11 mouse cellular contexts compared by ENCODE assay signal in the genomic region with DNA sequence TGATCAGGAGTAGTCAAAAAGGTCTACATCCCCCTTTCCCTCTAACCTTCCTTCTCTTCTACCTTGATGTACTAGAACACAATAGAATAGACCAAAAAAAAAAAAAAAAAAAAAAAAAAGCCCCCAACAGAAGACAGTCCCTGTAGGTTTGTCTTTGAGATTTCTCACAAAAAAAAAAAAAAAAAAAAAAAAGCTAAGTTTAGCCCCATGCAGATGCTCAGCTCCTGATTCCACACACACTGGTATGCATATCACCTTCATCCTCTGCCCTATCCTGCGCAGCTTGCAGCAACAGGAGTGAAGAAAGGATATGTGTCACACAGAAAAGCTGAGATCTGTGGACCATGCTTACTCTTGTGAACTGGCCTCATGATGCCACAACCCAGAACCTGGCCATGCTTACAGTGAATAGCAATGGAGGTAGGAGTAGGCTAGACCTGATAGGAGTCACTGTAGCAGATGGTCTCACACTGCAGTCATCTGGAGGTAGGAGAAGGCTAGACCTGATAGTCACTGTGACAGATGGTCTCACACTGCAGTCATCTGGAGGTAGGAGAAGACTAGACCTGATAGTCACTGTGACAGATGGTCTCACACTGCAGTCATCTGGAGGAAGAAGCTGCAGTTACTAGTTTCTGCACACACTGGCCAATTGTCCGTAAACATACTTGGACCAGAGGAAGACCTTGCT. TPM values are rescaled to one million over a fixed set of nuclear protein-coding genes. Genes with fewer than 3 reads are reported as not detected.
DNase-seq lines count a peak whose midpoint lies in the region; ATAC-seq lines count a peak whose summit lies in the region.
"Had no signal": no experiment of that assay in that cellular context is flagged by ENCODE, and none has a peak within 500 bp of the region (broad histone marks: within the 10 kb centered on the region; RNA-seq: fewer than 3 reads in every experiment).

No protein-coding gene starts in this region.

- no peak overlapping the region; the same call in 1 of the 2 replicates for H3K27ac ChIP-seq in forebrain, embryonic 10.5 days
- H3K27ac ChIP-seq in forebrain, embryonic 12.5 days = no peak overlapping the region
- no peak overlapping the region for H3K27ac ChIP-seq in midbrain, embryonic 12.5 days (replicated peaks)
- no peak overlapping the region for H3K27ac ChIP-seq in midbrain, embryonic 10.5 days (replicated peaks)
- peak overlapping the region; percentile 99; the same call in 1 of the 2 replicates for H3K27ac ChIP-seq in forebrain, embryonic 15.5 days (replicated peaks)

- peaks cover 5% of the 10 kb centered on the region; the same call in 1 of the 2 replicates for H3K9me3 ChIP-seq in forebrain, embryonic 10.5 days
- H3K9me3 ChIP-seq in forebrain, embryonic 12.5 days = peaks cover 2% of the 10 kb centered on the region; the same call in 1 of the 2 replicates
- H3K9me3 ChIP-seq in midbrain, embryonic 12.5 days = no peaks in the 10 kb centered on the region
- peaks cover 1% of the 10 kb centered on the region; the same call in 1 of the 2 replicates for H3K9me3 ChIP-seq in midbrain, embryonic 10.5 days (replicated peaks)
- no peaks in the 10 kb centered on the region for H3K9me3 ChIP-seq in forebrain, embryonic 15.5 days
- H3K9me3 ChIP-seq: limb, embryonic 13.5 days had no signal

- peak overlapping the region; percentile 93; the same call in 1 of the 2 replicates for H3K4me3 ChIP-seq in forebrain, embryonic 10.5 days
- no peak overlapping the region for H3K4me3 ChIP-seq in forebrain, embryonic 12.5 days (replicated peaks)
- no peak overlapping the region for H3K4me3 ChIP-seq in midbrain, embryonic 12.5 days
- no peak overlapping the region for H3K4me3 ChIP-seq in midbrain, embryonic 10.5 days
- no peak overlapping the region for H3K4me3 ChIP-seq in forebrain, embryonic 15.5 days

- no peaks in the 10 kb centered on the region for H3K27me3 ChIP-seq in forebrain, embryonic 10.5 days (ENCODE audit: poor library complexity, severe bottlenecking)
- H3K27me3 ChIP-seq in forebrain, embryonic 12.5 days = no peaks in the 10 kb centered on the region
- no peaks in the 10 kb centered on the region for H3K27me3 ChIP-seq in midbrain, embryonic 12.5 days
- H3K27me3 ChIP-seq in midbrain, embryonic 10.5 days (ENCODE audit: low read depth, poor library complexity, severe bottlenecking) = no peaks in the 10 kb centered on the region
- no peaks in the 10 kb centered on the region for H3K27me3 ChIP-seq in forebrain, embryonic 15.5 days
- H3K27me3 ChIP-seq: limb, embryonic 13.5 days had no signal

- H3K36me3 ChIP-seq in forebrain, embryonic 10.5 days (replicated peaks) = peaks cover 10% of the 10 kb centered on the region
- H3K36me3 ChIP-seq in forebrain, embryonic 12.5 days (replicated peaks) = no peaks in the 10 kb centered on the region
- H3K36me3 ChIP-seq in midbrain, embryonic 12.5 days = no peaks in the 10 kb centered on the region
- peaks cover 6% of the 10 kb centered on the region for H3K36me3 ChIP-seq in midbrain, embryonic 10.5 days
- H3K36me3 ChIP-seq in forebrain, embryonic 15.5 days = peaks cover under 1% of the 10 kb centered on the region; the same call in 1 of the 2 replicates
- H3K36me3 ChIP-seq: limb, embryonic 13.5 days had no signal

- ATAC-seq in forebrain, embryonic 12.5 days (ENCODE audit: low FRiP score) = no peak
- no peak for ATAC-seq in midbrain, embryonic 12.5 days (ENCODE audit: low FRiP score, low read depth)
- ATAC-seq in forebrain, embryonic 15.5 days (replicated peaks) = no peak
- 0 out of 2 replicates have a peak, but pooled peaks have one; percentile 4 for ATAC-seq in monocyte, adult 5-6 weeks (replicated peaks; ENCODE audit: insufficient number of reproducible peaks, low FRiP score, low TSS enrichment, poor library complexity, severe bottlenecking)

- H3K4me1 ChIP-seq in forebrain, embryonic 10.5 days = peaks cover 51% of the 10 kb centered on the region
- peaks cover 33% of the 10 kb centered on the region for H3K4me1 ChIP-seq in forebrain, embryonic 12.5 days
- H3K4me1 ChIP-seq in midbrain, embryonic 12.5 days = peaks cover 37% of the 10 kb centered on the region
- peaks cover 49% of the 10 kb centered on the region for H3K4me1 ChIP-seq in midbrain, embryonic 10.5 days
- H3K4me1 ChIP-seq in forebrain, embryonic 15.5 days = peaks cover 36% of the 10 kb centered on the region

- H3K4me2 ChIP-seq in forebrain, embryonic 12.5 days = no peak overlapping the region
- peak overlapping the region; percentile 63; the same call in 1 of the 2 replicates for H3K4me2 ChIP-seq in midbrain, embryonic 12.5 days (replicated peaks)
- no peak overlapping the region for H3K4me2 ChIP-seq in forebrain, embryonic 15.5 days (replicated peaks)

- H3K9ac ChIP-seq in forebrain, embryonic 12.5 days = no peak overlapping the region
- H3K9ac ChIP-seq in midbrain, embryonic 12.5 days (replicated peaks) = no peak overlapping the region
- H3K9ac ChIP-seq in forebrain, embryonic 15.5 days (replicated peaks) = no peak overlapping the region

- WGBS in forebrain, embryonic 10.5 days = 99% methylated on average over 2 of the region's 2 CpGs
- 97% methylated on average over 2 of the region's 2 CpGs for WGBS in forebrain, embryonic 12.5 days
- WGBS in midbrain, embryonic 12.5 days = 96% methylated on average over 2 of the region's 2 CpGs
- 100% methylated on average over 2 of the region's 2 CpGs for WGBS in midbrain, embryonic 10.5 days
- WGBS in forebrain, embryonic 15.5 days = 96% methylated on average over 2 of the region's 2 CpGs

- no peak for DNase-seq in forebrain, embryonic 10.5 days (ENCODE audit: extremely low spot score, low spot score)
- DNase-seq in midbrain, embryonic 10.5 days (ENCODE audit: low spot score) = no peak
- DNase-seq in embryo, embryonic 11 days = no peak
- DNase-seq in ovary, postnatal 36 days (ENCODE audit: low spot score) = no peak
- DNase-seq: B cell, adult 2 months; kidney, postnatal 25 days had no signal

RNA-seq across cellular contexts. Expression of a gene that starts 1.6 kb away (rescaled TPM):
- polyA plus RNA-seq in forebrain, embryonic 10.5 days (2016; fragmentation: Nextera tagmentation; extraction: Ambion mirVana) = 44.0 and 44.9 TPM in 2 replicates
- 79.0 and 84.5 TPM in 2 replicates for polyA plus RNA-seq in forebrain, embryonic 12.5 days (2016; fragmentation: Nextera tagmentation; extraction: Ambion mirVana)
- polyA plus RNA-seq in midbrain, embryonic 12.5 days (2016; fragmentation: Nextera tagmentation; extraction: Ambion mirVana) = 72.3 and 80.5 TPM in 2 replicates
- 37.3 and 45.3 TPM in 2 replicates for polyA plus RNA-seq in midbrain, embryonic 10.5 days (2016; fragmentation: Nextera tagmentation; extraction: Ambion mirVana)
- 77.5 and 81.1 TPM in 2 replicates for polyA plus RNA-seq in forebrain, embryonic 15.5 days (2015; fragmentation: Nextera tagmentation; extraction: Ambion mirVana)
- total RNA-seq in monocyte, adult 5-6 weeks (2017) = 34.1 to 61.0 TPM (median 34.3 TPM) in 3 replicates

RNA-seq across cellular contexts. Expression of a gene that starts 32.7 kb away (rescaled TPM):
- polyA plus RNA-seq in forebrain, embryonic 10.5 days (2016; fragmentation: Nextera tagmentation; extraction: Ambion mirVana) = 1.9 and 2.1 TPM in 2 replicates
- 1.5 and 2.1 TPM in 2 replicates for polyA plus RNA-seq in forebrain, embryonic 12.5 days (2016; fragmentation: Nextera tagmentation; extraction: Ambion mirVana)
- polyA plus RNA-seq in midbrain, embryonic 12.5 days (2016; fragmentation: Nextera tagmentation; extraction: Ambion mirVana) = 1.3 and 2.4 TPM in 2 replicates
- 1.3 and 1.6 TPM in 2 replicates for polyA plus RNA-seq in midbrain, embryonic 10.5 days (2016; fragmentation: Nextera tagmentation; extraction: Ambion mirVana)
- polyA plus RNA-seq in forebrain, embryonic 15.5 days (2015; fragmentation: Nextera tagmentation; extraction: Ambion mirVana) = 5.0 and 7.4 TPM in 2 replicates
- not detected in 3 replicates for total RNA-seq in monocyte, adult 5-6 weeks (2017)
